Mouse (Mus musculus): ENCODE measurements around the gene Slc7a4.

GRCm38 (mm10) chr16:17558811-17559210 lies 24.2 kb downstream of the Slc7a4 start:
- TF ChIP-seq POLR2AphosphoS2 (IDR thresholded peaks at IDR 0.05; ENCODE audit: low read depth, low read length) (no peak), JUND (conservative IDR thresholded peaks at IDR 0.05; ENCODE audit: low read depth, low read length) (no peak), USF2 (conservative IDR thresholded peaks at IDR 0.05; ENCODE audit: low read depth, low read length) (no peak), NELFE (IDR thresholded peaks at IDR 0.05; ENCODE audit: low read depth, low read length) (no peak), CTCF (conservative IDR thresholded peaks at IDR 0.05 in 1 of 2, IDR thresholded peaks at IDR 0.05 in 1 of 2; ENCODE audit: low read depth in 2 of 2, low read length in 2 of 2) (no peak), RAD21 (IDR thresholded peaks at IDR 0.05; ENCODE audit: low read depth, low read length) (no peak), MAZ (IDR thresholded peaks at IDR 0.05; ENCODE audit: low read depth, low read length) (no peak), POLR2A (IDR thresholded peaks at IDR 0.05; ENCODE audit: low read depth, low read length) (no peak), MYC (IDR thresholded peaks at IDR 0.05; ENCODE audit: low read depth, low read length) (no peak), EP300 (IDR thresholded peaks at IDR 0.05; ENCODE audit: low read length) (no peak), HCFC1 (IDR thresholded peaks at IDR 0.05; ENCODE audit: low read depth, low read length) (no peak), CHD1 (IDR thresholded peaks at IDR 0.05; ENCODE audit: low read depth, low read length) (no peak), ZKSCAN1 (IDR thresholded peaks at IDR 0.05; ENCODE audit: borderline replicate concordance, low read depth, low read length) (no peak)
